ENCODE assay signal across 20 mouse cellular contexts in the genomic region with DNA sequence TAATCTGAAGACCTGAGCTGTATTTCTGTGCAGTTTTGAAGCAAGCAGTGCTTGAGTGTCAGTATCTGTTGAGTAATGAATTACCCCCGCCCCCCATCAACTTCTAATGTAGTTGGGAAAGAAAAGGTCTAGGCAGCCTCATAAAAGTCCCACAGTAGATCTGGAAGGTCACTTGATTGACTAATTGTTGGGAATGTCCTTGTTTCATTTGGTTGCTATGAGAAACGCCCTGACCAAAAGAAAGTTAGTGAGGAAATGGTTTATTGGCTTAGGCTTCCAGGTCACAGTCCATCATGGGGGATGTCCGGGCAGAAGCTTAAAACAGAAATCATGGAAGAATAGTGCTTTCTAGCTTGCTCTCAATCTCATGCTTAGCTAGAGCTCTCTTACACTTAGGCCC.
DNase-seq lines count a peak whose midpoint lies in the region; ATAC-seq lines count a peak whose summit lies in the region.
"Had no signal": no experiment of that assay in that cellular context is flagged by ENCODE, and none has a peak within 500 bp of the region (broad histone marks: within the 10 kb centered on the region; RNA-seq: fewer than 3 reads in every experiment).

No protein-coding gene starts in this region.

- ATAC-seq in intestine, embryonic 15.5 days, result peak; percentile 34
- ATAC-seq in forebrain, embryonic 12.5 days (ENCODE audit: low FRiP score), result no peak
- ATAC-seq in hindbrain, embryonic 16.5 days, result no peak
- ATAC-seq: activated CD4-positive, CD25-positive, alpha-beta regulatory T cell, adult 4 months; forebrain, embryonic 14.5 days; Patski had no signal

- H3K4me3 ChIP-seq in intestine, embryonic 15.5 days (replicated peaks), result no peak overlapping the region
- H3K4me3 ChIP-seq in forebrain, embryonic 12.5 days (replicated peaks), result no peak overlapping the region
- H3K4me3 ChIP-seq in hindbrain, embryonic 16.5 days (ENCODE audit: low read length), result no peak overlapping the region
- H3K4me3 ChIP-seq: embryonic facial prominence, embryonic 10.5 days; heart, embryonic 10.5 days; hindbrain, embryonic 12.5 days had no signal

- H3K27me3 ChIP-seq in intestine, embryonic 15.5 days (replicated peaks), result 0 out of 2 replicates have a peak, but pooled peaks cover 7% of the 10 kb centered on the region
- H3K27me3 ChIP-seq in forebrain, embryonic 12.5 days, result 0 out of 2 replicates have a peak, but pooled peaks cover 3% of the 10 kb centered on the region
- H3K27me3 ChIP-seq in hindbrain, embryonic 16.5 days (replicated peaks; ENCODE audit: control insufficient read depth, insufficient read depth, low read length), result no peaks in the 10 kb centered on the region
- H3K27me3 ChIP-seq: CH12.LX; hindbrain, embryonic 12.5 days; Patski had no signal

- H3K4me1 ChIP-seq in intestine, embryonic 15.5 days (replicated peaks), result peaks cover 12% of the 10 kb centered on the region; the same call in 1 of the 2 replicates
- no peaks in the 10 kb centered on the region for H3K4me1 ChIP-seq in forebrain, embryonic 12.5 days
- H3K4me1 ChIP-seq in hindbrain, embryonic 16.5 days (ENCODE audit: control insufficient read depth, insufficient read depth, low read depth, low read length), result no peaks in the 10 kb centered on the region
- H3K4me1 ChIP-seq: hindbrain, embryonic 12.5 days had no signal

- 61% methylated on average over 3 of the region's 3 CpGs for WGBS in intestine, embryonic 15.5 days
- WGBS in forebrain, embryonic 12.5 days, result 87% methylated on average over 3 of the region's 3 CpGs
- 88% methylated on average over 3 of the region's 3 CpGs for WGBS in hindbrain, embryonic 16.5 days

- no peak overlapping the region for H3K4me2 ChIP-seq in intestine, embryonic 15.5 days (replicated peaks)
- H3K4me2 ChIP-seq in forebrain, embryonic 12.5 days, result no peak overlapping the region
- H3K4me2 ChIP-seq in hindbrain, embryonic 16.5 days (ENCODE audit: low read length), result no peak overlapping the region
- H3K4me2 ChIP-seq: hindbrain, embryonic 12.5 days had no signal

- H3K27ac ChIP-seq in intestine, embryonic 15.5 days, result peak overlapping the region; percentile 48
- no peak overlapping the region for H3K27ac ChIP-seq in forebrain, embryonic 12.5 days
- no peak overlapping the region for H3K27ac ChIP-seq in hindbrain, embryonic 16.5 days (ENCODE audit: low read depth, low read length)
- H3K27ac ChIP-seq: embryonic facial prominence, embryonic 10.5 days; heart, embryonic 10.5 days; hindbrain, embryonic 12.5 days had no signal

- no peaks in the 10 kb centered on the region for H3K36me3 ChIP-seq in intestine, embryonic 15.5 days
- no peaks in the 10 kb centered on the region for H3K36me3 ChIP-seq in forebrain, embryonic 12.5 days (replicated peaks)
- no peaks in the 10 kb centered on the region for H3K36me3 ChIP-seq in hindbrain, embryonic 16.5 days (ENCODE audit: control insufficient read depth, insufficient read depth, low read length)
- H3K36me3 ChIP-seq: embryonic facial prominence, embryonic 10.5 days; heart, embryonic 10.5 days; hindbrain, embryonic 12.5 days had no signal

- DNase-seq in adrenal gland, adult 8-10 months, result peak; percentile 24
- DNase-seq in adrenal gland, adult 18-20 months (ENCODE audit: low spot score in 2 of 2), result no peak
- DNase-seq in adrenal gland, postnatal 14 days, result peak; percentile 55
- DNase-seq: cerebellum, adult 18-20 months; cerebellum, adult 9-11 months; cerebellum, postnatal 36 days; gastrocnemius, postnatal 10 days; heart, postnatal 10 days; heart, postnatal 4 days; kidney, adult 18-20 months had no signal

- no peaks in the 10 kb centered on the region for H3K9me3 ChIP-seq in intestine, embryonic 15.5 days
- no peaks in the 10 kb centered on the region for H3K9me3 ChIP-seq in forebrain, embryonic 12.5 days
- no peaks in the 10 kb centered on the region for H3K9me3 ChIP-seq in hindbrain, embryonic 16.5 days (ENCODE audit: control insufficient read depth, low read length)
- H3K9me3 ChIP-seq: embryonic facial prominence, embryonic 10.5 days; heart, embryonic 10.5 days; hindbrain, embryonic 12.5 days had no signal

- H3K9ac ChIP-seq in intestine, embryonic 15.5 days, result no peak overlapping the region
- H3K9ac ChIP-seq in forebrain, embryonic 12.5 days, result no peak overlapping the region
- H3K9ac ChIP-seq in hindbrain, embryonic 16.5 days (ENCODE audit: low read depth, low read length), result no peak overlapping the region
- H3K9ac ChIP-seq: hindbrain, embryonic 12.5 days had no signal

Comparison
In these comparisons a context has a peak if more than half of its experiments do, and no peak if none do; other contexts are left out.
1. DNase-seq: peak in adrenal gland, adult 8-10 months (single experiment) and adrenal gland, postnatal 14 days (single experiment); none in adrenal gland, adult 18-20 months (0 of 2).